Mouse (Mus musculus): Measurements from ENCODE around the gene Usp3. TPM values are rescaled to one million over a fixed set of nuclear protein-coding genes. Genes with fewer than 3 reads are reported as not detected.

The Usp3 gene
- total RNA-seq, 1 experiment from 2014 or later, result 81.8 TPM

DNA sequence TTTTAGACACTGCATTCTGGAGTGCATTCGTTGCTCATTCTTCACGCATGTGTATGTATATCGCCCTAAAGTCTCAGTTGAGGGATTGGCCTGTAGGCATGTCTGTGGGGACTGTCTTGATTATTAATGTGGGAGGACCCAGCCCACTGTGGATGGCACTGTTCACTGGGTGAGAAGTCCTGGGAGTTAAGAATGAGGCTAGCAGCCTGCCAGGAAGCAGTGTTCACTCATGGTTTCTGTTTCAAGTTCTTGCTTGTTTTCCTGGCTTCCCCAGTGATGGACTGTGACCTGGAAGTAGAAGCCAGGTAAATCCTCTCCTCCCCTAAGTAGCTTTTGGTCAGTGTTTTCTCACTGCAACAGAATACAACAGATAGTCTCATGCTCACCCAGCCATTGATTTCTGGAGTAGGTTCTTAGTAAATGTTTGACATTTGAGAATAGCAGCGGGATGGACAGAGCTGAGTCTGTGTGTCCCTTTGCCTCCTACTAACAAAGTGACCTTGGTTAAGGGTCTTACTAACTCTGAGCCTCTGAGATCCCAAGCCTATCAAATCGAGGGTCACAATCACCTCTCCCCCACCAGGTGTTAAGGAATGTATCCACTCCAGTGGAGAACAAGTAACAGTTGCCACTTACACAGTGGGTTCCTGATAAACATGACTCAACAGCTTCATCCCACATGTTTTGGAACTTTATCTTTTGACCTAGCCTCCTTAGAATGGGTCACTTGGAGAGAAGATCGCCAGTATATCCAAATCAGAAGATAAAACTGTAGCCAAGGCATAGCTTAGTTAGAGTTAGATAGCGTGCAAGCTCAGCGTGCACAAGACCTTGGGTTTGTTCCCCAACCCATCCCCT, 11.6 kb upstream of the Usp3 start:
- ATAC-seq (replicated peaks; ENCODE audit: low read depth, poor library complexity, severe bottlenecking), result no peak

DNA sequence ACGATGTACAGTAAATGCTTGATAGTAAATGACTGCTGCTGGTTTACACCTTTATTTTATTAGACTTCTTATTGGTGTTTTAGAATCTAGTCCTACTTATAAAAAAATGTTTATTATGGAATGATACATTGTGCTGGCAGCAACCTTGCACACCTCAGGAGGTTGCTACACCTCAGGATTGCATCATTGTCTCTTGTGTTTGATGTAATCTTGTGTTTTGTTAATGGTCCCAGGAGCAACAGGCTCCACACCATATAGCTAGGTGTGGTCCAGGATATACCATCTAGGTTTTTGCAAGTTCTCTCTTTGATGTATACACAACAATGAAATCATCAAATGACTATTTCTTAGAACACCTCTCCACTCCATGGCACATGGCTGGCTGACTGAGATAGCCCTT, 11.0 kb upstream of the Usp3 start:
- ATAC-seq (replicated peaks; ENCODE audit: low read depth, poor library complexity, severe bottlenecking), result no peak

DNA sequence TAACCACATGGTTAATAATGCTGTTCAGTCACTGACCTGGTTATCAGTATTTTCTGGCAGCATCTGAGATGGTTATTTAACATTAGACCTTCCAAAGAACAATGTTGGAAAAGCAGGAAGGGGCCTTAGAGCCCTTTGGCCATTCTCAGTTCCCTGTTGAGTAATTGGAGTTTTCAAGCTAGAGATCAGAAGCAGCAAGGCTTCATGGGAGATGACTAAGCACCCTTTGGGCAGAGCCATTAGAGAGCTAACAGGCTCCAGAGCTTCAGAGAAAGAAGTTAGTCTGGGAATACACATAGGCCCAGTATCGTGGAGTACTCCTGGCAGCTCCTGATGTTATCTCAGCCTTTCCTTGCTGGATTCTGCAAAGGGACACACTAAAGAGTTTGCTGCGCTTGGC, 8.1 kb upstream of the Usp3 start:
- no peak for ATAC-seq (replicated peaks; ENCODE audit: low read depth, poor library complexity, severe bottlenecking)

DNA sequence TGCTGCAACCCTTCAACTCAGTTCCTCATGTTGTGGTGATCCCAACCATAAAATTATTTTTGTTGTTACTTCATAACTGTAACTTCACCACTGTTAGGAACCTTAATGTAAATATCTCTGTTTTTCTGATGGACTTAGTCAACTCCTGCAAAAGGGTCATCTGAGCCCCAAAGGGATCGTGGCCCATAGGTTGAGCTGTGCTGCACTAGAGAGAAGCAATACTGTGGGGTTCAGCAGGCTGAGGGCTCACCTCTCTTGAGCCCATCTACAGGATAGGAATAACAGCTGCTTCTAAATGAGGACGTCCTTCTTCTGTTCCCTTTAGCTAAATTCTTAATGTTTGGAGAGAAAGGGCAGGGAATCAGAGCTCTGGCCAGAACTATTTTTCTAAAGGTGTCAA, 7.6 kb upstream of the Usp3 start:
- ATAC-seq (replicated peaks; ENCODE audit: low read depth, poor library complexity, severe bottlenecking), result no peak

DNA sequence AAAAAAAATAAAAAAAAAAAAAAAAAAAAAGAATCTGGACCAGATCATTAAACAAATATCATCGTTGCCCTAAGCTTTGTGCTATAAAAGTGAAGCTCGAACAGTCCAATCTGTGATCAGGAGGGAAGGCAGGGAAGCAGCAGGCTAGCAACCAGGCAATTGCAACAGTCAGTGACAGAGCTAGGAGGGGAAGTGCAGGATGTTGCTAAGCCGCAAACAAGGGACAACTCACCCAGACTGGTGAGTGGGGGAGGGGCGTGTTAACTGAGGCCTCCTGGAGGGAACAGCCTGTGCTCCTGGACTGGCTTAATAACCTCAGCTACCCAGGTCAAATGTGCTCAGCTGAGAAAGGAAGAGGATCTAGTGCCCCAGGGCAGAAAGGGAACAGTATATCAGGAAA, 6.6 kb upstream of the Usp3 start:
- peak; percentile 98 for ATAC-seq (replicated peaks; ENCODE audit: low read depth, poor library complexity, severe bottlenecking)

DNA sequence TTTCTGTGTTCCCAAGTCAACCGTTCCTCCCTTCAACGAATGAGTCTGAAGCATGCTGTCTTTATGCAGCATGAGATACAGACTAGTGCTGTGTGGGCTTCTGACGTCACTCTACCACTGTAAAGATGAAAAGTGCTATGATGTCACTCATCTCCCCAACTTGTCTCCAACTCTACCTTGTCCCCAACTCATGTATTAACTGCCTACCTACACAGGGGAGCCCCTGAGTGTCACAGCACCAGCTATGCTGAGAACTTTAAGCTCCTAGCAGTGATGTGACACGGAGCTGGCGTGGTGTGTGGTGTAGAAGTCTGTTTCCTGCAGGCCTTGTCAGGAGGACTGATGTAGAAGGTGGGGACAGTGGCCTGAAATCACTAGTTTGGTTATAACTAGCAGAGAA, 5.7 kb upstream of the Usp3 start:
- ATAC-seq (replicated peaks; ENCODE audit: low read depth, poor library complexity, severe bottlenecking), result no peak

DNA sequence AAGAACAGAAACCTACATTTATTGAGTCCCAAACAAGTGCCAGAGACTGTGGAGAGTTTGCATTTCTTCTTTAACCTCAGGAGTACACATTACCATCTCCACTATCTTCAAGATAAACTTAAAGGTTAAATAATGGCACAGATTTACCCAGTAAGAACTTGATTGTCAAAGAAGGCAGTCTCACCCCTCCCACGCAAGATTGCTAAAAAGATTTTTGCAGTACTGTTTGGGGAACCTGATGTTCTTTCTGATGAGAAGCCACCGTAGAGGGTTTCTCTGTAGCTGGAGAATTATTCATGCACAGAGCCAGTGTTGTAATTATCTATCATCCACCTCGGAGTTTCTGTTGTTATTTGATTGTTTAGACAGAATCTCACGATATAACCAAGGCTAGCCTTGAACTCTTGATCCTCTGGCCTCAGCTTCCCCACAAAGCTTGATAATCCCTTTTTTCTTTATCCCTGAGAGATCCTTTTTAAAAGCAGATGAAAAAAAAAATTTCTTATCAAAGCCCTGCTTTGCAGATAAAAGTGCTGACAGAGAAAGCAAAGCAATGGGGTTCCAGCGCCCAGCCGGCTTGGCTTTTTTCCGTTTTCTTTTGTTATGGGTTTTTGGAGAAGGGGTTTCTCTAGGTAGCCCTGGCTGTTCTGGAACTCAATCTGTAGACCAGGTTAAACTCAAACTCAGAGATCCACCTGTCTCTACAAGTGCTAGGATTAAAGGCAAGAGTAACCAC, 4.7 kb upstream of the Usp3 start:
- no peak for ATAC-seq (replicated peaks; ENCODE audit: low read depth, poor library complexity, severe bottlenecking)

DNA sequence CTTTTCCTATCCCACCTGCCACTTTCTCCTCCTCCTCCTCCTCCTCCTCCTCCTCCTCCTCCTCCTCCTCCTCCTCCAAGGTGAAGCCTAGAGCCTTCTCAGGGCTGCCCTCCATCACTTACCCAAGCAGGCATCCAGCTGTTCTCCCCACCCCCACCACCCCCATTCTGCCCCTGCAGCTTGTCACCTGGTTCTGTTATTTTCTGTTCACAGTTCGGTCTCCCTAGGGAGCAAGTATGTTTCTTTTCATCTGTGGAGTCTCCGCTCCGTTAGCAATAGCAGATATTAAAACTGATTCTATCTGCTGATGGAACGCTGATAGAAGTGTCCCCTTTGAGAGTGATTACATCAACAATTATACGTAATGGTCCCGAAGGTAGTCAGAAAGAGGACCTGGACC, 4.1 kb upstream of the Usp3 start:
- ATAC-seq (replicated peaks; ENCODE audit: low read depth, poor library complexity, severe bottlenecking), result no peak

DNA sequence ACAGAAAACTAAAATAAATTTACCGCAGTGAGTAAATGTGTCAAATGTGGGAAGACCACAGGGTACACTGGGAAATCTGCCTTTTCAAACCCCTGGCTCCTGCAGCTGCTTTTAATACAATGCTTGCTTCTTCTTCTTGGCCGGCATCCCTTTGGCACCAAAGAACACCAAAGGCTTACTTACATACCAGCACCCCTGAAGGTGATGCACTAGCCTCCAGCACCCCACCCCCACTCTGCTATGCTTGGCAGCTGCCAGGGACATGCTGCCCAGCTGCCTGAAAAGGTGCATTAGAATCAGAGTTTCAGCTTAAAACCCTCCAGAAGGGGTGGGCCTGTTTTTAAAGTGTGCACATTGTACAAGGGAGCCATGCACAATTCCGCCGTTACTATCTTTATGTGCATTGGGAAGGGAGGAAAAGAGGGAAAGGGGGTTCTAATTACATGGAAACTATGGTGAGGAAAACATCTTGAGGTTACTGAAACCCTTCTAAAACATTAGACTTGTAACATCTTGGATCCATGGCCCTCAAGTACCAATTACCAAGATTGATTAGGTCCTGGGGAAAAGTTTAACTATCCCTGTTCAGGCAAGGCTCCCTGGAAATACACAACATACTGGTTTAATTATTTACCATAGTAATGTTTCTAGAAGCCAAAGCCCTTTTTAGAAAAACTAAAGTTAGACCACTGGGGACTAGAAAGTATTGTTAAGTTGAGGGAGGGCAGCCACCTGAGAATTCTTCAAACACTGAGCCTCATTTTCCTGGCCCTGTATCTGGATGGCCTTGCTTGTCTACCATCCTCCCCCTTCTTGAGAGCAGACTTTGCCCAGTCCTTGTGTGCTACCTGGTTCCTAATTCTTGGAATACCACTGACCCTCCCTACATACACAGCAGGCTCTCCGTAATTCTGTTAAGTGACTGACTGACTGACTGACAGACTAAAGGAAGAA, 3.1 kb upstream of the Usp3 start:
- ATAC-seq (replicated peaks; ENCODE audit: low read depth, poor library complexity, severe bottlenecking), result no peak

DNA sequence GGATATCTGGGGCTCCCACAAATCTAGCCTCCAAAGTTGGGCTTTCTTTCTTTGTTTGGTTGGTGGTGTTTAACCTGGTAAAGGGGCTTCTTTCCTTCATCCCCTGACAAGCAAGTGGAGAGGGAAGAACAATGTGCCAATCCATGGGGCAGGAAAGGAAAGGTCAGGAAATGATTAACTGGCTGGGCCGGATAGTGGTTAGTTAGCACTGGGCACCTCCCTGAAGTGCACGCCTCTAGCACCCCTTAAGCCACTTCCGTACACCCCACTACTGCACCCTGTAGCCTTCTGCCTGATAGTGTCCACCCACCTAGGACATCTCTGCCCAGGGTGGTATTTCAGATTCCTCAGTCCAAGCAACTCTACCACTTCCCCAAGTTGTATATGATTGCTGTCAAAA, 1.1 kb upstream of the Usp3 start:
- no peak; the same call in 1 of the 2 replicates for ATAC-seq (replicated peaks; ENCODE audit: low read depth, poor library complexity, severe bottlenecking)

DNA sequence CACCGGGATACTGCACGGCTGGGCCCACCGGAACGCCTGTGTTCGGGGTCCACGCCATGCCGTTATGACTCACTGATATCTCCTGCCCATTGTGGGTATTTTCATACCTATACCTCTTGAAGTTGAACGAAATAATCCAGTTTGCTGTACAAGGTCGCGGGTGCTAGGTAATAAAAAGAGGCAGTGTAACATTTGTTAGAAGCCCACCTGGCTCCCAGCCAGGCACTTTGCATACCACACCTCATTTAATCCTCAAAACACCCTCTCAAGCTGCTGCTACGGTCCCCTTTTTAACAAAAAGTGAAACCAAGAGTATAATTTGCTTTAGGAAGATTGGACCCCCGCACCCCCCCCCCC, 649 bp upstream of the Usp3 start:
- no peak for ATAC-seq (replicated peaks; ENCODE audit: low read depth, poor library complexity, severe bottlenecking)

DNA sequence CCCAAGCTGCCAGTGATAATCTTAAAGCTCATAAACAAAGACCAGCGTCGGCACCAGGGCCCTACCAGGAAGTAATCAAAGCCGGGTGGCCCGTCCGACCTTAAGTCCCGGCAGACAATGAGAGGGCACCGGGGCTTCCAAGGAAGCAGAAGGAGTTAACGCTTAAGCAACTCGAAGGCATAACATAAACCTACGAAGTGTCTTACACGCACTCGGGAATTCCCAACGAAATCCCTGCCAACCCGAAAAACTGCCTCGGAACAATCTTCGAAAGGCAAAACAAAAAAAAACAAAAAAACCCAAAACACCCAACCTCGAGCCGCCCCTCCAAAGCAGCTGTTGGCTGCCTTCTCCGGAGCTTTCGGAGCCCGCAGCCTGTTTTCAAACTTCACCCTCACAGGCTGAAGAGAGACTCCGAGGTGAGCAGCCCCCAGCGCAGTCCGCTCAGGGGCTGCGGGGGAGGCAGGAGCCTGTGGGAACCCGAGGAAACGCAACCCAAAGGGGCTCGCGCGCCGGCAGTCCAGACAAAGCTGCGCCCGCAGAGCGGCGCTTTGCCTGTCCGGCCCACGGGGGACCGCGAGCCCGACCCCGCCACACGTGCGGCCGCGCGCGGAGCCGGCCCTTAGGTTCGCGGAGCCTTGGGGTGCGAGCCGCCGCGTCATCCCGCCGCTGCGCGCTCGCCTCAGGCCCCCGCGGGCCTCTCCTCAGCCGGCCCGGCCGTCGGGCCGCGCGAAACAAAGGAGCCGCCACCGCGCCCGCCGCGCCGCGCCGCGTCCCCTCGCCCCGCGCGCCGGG, 894 bp downstream of the Usp3 start:
- ATAC-seq (replicated peaks; ENCODE audit: low read depth, poor library complexity, severe bottlenecking), result no peak

DNA sequence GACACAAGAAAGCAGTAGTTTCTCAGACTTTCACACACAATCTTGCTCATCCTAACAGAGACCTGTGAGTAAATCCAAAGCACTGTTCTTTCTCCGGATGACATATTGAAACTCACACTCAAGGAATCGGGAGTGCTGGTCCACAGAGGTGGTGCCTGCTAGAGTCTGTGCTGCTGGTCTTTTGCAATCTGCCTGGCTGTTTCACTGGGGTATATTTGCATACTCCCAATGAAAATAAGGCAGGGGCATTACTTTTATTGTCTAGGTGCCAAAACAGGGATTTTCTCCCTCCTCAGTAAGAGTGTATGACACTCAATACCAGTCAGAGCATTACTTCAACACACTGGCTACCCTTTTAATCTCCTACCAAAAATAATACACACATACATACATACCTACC, 2.9 kb downstream of the Usp3 start:
- no peak for ATAC-seq (replicated peaks; ENCODE audit: low read depth, poor library complexity, severe bottlenecking)

DNA sequence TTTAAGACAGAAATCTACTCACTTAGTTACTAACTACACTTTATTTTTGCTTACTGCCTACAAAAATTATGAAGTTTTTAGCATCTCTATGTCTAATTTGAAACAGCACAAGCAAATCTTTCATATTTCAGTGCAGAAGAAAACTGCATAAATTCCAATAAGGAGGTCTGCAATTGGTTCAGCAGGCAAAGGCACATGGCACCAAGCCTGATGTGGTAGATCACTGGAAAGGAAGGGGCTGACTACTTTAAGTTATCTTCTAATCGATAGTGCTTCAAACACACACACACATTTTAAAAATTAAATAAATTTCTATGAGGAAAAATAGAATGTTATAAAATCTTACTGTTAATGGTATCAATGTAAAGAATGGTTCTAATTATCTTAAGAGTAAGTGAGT, 5.9 kb downstream of the Usp3 start:
- no peak for ATAC-seq (replicated peaks; ENCODE audit: low read depth, poor library complexity, severe bottlenecking)

DNA sequence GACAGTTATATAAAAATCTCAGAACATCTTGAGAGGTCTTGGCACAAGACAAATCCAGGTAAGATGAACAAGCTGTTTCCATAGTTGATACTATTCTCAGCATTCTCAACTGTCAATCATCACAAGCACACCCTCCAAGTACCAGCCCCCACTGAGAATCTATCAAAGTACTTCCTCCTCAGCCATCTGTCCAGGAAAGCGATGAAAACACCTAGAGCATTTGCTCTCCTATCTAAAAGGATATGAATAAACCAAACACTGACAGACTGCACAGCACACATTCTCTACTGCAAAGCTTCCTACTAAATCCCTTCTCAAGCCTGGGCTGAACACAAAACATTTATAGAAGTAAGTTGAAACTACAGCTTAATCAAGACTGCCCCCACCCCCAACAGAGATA, 6.4 kb downstream of the Usp3 start:
- peak; percentile 39; the same call in 1 of the 2 replicates for ATAC-seq (replicated peaks; ENCODE audit: low read depth, poor library complexity, severe bottlenecking)

DNA sequence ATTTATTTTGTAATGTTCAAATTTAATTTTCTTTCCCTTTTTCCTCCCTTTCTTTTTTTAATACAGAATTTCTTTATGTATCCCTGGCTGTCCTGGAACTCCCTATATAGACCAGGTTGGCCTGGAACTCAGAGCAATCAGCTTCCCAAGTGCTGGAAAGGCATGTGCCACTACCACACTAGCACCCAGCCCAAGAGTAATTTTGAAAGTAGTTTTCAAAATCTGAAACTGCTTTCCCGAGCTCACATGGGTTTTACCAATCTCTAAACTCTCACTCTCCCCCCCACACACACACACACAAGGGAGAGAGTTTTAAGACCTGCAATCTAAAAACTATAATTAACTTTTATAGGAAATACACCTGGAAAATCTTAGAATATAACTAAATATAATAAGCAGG, 7.8 kb downstream of the Usp3 start:
- no peak for ATAC-seq (replicated peaks; ENCODE audit: low read depth, poor library complexity, severe bottlenecking)

DNA sequence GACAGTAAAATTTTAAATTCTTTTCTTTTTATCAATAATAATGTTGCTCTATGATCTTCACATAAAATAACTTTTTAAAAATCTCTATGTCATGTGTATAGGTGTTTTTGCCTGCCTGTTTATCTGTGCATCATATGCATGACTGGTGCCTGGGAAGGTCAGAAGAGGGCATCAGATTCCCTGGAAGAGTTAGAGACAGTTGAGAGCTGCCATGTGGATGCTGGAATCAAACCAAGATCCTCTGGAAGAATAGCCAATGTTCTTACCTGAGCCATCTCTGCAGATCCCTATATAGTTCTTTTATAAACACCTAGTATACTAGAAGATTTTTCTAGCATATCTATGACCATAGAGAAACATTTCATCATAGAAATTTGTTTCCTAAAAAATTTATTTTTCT, 8.8 kb downstream of the Usp3 start:
- ATAC-seq (replicated peaks; ENCODE audit: low read depth, poor library complexity, severe bottlenecking), result no peak

DNA sequence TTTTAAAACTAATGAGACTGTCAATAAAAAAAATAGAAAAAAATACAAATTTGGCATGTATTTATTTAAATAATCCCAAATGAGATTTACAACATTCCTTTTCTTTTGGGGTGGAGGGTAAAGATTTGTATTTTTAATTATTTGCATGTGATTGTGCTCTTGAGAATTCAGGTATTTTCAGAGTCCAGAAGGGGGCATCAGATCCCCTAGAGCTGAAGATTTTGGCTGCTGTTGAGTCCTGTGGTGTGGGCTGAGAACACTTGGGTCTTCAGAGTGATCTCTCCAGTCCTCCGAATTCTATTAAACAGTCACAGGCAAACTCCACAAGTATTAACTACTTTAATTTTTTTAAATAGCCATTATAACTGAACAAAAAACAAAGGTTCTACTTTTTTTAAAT, 9.7 kb downstream of the Usp3 start:
- 0 out of 2 replicates have a peak, but pooled peaks have one; percentile 25 for ATAC-seq (replicated peaks; ENCODE audit: low read depth, poor library complexity, severe bottlenecking)

DNA sequence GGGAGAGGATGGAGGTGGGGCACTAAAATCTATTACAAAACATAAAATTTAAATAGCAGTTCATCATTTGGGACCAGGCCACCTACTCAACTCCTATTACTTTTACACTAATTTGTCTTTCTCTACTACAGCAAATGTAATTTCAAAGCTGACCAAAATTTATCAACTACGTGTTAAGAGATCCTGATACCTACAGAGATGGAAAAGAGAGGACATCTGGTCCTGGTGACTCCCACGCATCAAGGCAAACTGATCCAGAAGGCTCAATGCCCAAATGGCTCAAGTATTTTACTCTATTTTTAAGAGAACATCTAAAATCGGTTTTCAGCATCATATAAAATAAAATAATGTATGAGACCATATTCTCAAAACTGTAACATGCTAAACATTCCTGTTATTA, 11.2 kb downstream of the Usp3 start:
- no peak for ATAC-seq (replicated peaks; ENCODE audit: low read depth, poor library complexity, severe bottlenecking)

DNA sequence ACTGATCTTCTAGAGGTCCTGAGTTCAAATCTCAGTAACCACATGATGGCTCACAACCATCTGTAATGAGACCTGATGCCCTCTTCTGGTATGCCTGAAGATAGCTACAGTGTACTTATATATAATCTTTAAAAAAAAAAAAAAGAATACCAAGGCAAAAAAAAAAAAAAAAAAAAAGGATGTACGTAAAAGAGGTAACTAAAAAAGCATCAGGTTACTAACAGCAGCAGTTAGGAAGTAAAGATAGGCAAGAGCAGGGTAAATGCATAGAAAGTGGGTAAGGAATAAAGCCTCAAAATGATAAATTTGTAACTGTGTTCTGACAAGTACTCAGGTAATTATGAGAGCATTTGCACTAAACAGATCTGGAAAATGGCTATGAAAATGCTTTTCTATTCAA, 12.2 kb downstream of the Usp3 start:
- no peak for ATAC-seq (replicated peaks; ENCODE audit: low read depth, poor library complexity, severe bottlenecking)

All from common myeloid progenitor, adult 5-6 weeks (primary cell).